In the genomic region with DNA sequence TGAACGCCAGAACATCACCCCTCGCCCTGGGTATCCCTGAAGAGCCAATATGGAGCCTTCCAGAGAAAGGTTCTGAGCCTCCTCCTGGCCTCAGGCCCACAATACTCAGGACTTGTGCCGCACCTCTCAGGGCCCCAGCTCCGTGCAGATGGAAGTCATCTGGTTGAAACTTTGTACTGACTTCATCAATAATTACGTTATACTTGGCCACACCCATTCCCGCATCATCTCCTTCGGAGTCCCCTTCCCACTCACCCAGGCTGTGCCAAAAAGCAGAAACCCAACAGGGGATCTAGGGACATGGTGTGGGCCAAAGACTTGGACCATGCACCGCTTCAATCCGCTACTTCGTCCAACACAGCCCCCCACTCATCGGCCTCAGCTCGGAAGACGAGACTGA, we compare ENCODE assay signal across 16 mouse cellular contexts. TPM values are rescaled to one million over a fixed set of nuclear protein-coding genes. Genes with fewer than 3 reads are reported as not detected.
DNase-seq lines count a peak whose midpoint lies in the region; ATAC-seq and TF ChIP-seq lines count a peak whose summit lies in the region.
"Had no signal": no experiment of that assay in that cellular context is flagged by ENCODE, and none has a peak within 500 bp of the region (broad histone marks: within the 10 kb centered on the region; RNA-seq: fewer than 3 reads in every experiment).

No protein-coding gene starts in this region.

- H3K4me1 ChIP-seq in E14TG2a.4 (replicated peaks; ENCODE audit: low read depth, low read length), result peaks cover 83% of the 10 kb centered on the region
- peaks cover 53% of the 10 kb centered on the region for H3K4me1 ChIP-seq in embryonic facial prominence, embryonic 14.5 days (ENCODE audit: control insufficient read depth, insufficient read depth, low read length)
- H3K4me1 ChIP-seq in limb, embryonic 13.5 days, result peaks cover 55% of the 10 kb centered on the region
- peaks cover 15% of the 10 kb centered on the region for H3K4me1 ChIP-seq in midbrain, embryonic 15.5 days
- peaks cover 2% of the 10 kb centered on the region; the same call in 1 of the 2 replicates for H3K4me1 ChIP-seq in lung, postnatal 0 days (ENCODE audit: insufficient read depth, low read depth, low read length)

- no peaks in the 10 kb centered on the region; the same call in 1 of the 2 replicates for H3K27me3 ChIP-seq in E14TG2a.4 (ENCODE audit: insufficient read depth, low read length)
- no peaks in the 10 kb centered on the region for H3K27me3 ChIP-seq in embryonic facial prominence, embryonic 14.5 days (replicated peaks; ENCODE audit: control insufficient read depth, insufficient read depth, low read length)
- no peaks in the 10 kb centered on the region for H3K27me3 ChIP-seq in limb, embryonic 13.5 days
- no peaks in the 10 kb centered on the region for H3K27me3 ChIP-seq in midbrain, embryonic 15.5 days (replicated peaks)
- H3K27me3 ChIP-seq in lung, postnatal 0 days (replicated peaks; ENCODE audit: insufficient read depth, low read length), result no peaks in the 10 kb centered on the region
- H3K27me3 ChIP-seq: heart, embryonic 13.5 days had no signal

- H3K4me3 ChIP-seq in E14TG2a.4 (replicated peaks; ENCODE audit: low read length), result peak overlapping the region; percentile 52
- no peak overlapping the region for H3K4me3 ChIP-seq in embryonic facial prominence, embryonic 14.5 days (ENCODE audit: low read depth, low read length)
- no peak overlapping the region for H3K4me3 ChIP-seq in limb, embryonic 13.5 days
- H3K4me3 ChIP-seq in midbrain, embryonic 15.5 days, result no peak overlapping the region
- no peak overlapping the region for H3K4me3 ChIP-seq in lung, postnatal 0 days (ENCODE audit: low read depth, low read length)
- H3K4me3 ChIP-seq: heart, embryonic 13.5 days; hindbrain, embryonic 13.5 days; liver, embryonic 13.5 days; midbrain, embryonic 12.5 days had no signal

- DNase-seq in gastrocnemius, postnatal 14 days, result peak; percentile 44
- DNase-seq in gastrocnemius, adult 8-10 months (ENCODE audit: low spot score in 2 of 2), result no peak
- DNase-seq in embryonic facial prominence, embryonic 14.5 days (ENCODE audit: low spot score), result peak; percentile 76
- no peak for DNase-seq in B cell, adult 2 months
- DNase-seq in lung, postnatal 0 days (ENCODE audit: low spot score), result no peak
- DNase-seq: cerebellum, postnatal 25 days; liver, embryonic 13.5 days; lung, postnatal 36 days; spleen, adult 18-20 months; thymus, adult 18-20 months had no signal

- H3K27ac ChIP-seq in embryonic facial prominence, embryonic 14.5 days (replicated peaks; ENCODE audit: low read depth, low read length), result peak overlapping the region; percentile 94
- H3K27ac ChIP-seq in limb, embryonic 13.5 days, result peak overlapping the region; percentile 94
- no peak overlapping the region for H3K27ac ChIP-seq in midbrain, embryonic 15.5 days
- no peak overlapping the region for H3K27ac ChIP-seq in lung, postnatal 0 days (ENCODE audit: low read length)
- H3K27ac ChIP-seq: liver, embryonic 13.5 days; midbrain, embryonic 12.5 days had no signal

- no peak overlapping the region for H3K4me2 ChIP-seq in embryonic facial prominence, embryonic 14.5 days (ENCODE audit: low read depth, low read length)
- peak overlapping the region; percentile 28 for H3K4me2 ChIP-seq in limb, embryonic 13.5 days (replicated peaks)
- no peak overlapping the region for H3K4me2 ChIP-seq in midbrain, embryonic 15.5 days
- H3K4me2 ChIP-seq in lung, postnatal 0 days (replicated peaks; ENCODE audit: low read depth, low read length), result no peak overlapping the region
- H3K4me2 ChIP-seq: heart, embryonic 13.5 days; hindbrain, embryonic 13.5 days; liver, embryonic 13.5 days; midbrain, embryonic 12.5 days had no signal

- H3K9me3 ChIP-seq in E14TG2a.4 (ENCODE audit: low read length), result peaks cover 12% of the 10 kb centered on the region
- 0 out of 2 replicates have a peak, but pooled peaks cover 8% of the 10 kb centered on the region for H3K9me3 ChIP-seq in embryonic facial prominence, embryonic 14.5 days (ENCODE audit: control insufficient read depth, low read length)
- peaks cover 5% of the 10 kb centered on the region; the same call in 1 of the 2 replicates for H3K9me3 ChIP-seq in limb, embryonic 13.5 days
- no peaks in the 10 kb centered on the region for H3K9me3 ChIP-seq in midbrain, embryonic 15.5 days
- H3K9me3 ChIP-seq in lung, postnatal 0 days (ENCODE audit: low read length), result no peaks in the 10 kb centered on the region

- TF ChIP-seq CTCF in E14TG2a.4 (conservative IDR thresholded peaks at IDR 0.05; ENCODE audit: low read length), result no peak
- TF ChIP-seq CTCF in lung, postnatal 0 days (IDR thresholded peaks at IDR 0.05), result no peak

- TF ChIP-seq EP300 in lung, postnatal 0 days (IDR thresholded peaks at IDR 0.05), result no peak

- intact Hi-C loops in gastrocnemius, postnatal 14 days (cut with DNase I; ENCODE audit: low total_unique reads), result no loop called here

- ATAC-seq in embryonic facial prominence, embryonic 14.5 days (ENCODE audit: low read depth), result no peak
- no peak for ATAC-seq in limb, embryonic 13.5 days (ENCODE audit: low FRiP score, low read depth)
- ATAC-seq in midbrain, embryonic 15.5 days (replicated peaks), result no peak
- no peak for ATAC-seq in lung, postnatal 0 days

- H3K36me3 ChIP-seq in E14TG2a.4 (ENCODE audit: insufficient read depth, low read length), result no peaks in the 10 kb centered on the region
- no peaks in the 10 kb centered on the region for H3K36me3 ChIP-seq in embryonic facial prominence, embryonic 14.5 days (ENCODE audit: control insufficient read depth, insufficient read depth, low read length)
- no peaks in the 10 kb centered on the region for H3K36me3 ChIP-seq in limb, embryonic 13.5 days
- no peaks in the 10 kb centered on the region for H3K36me3 ChIP-seq in midbrain, embryonic 15.5 days (replicated peaks)
- no peaks in the 10 kb centered on the region for H3K36me3 ChIP-seq in lung, postnatal 0 days (ENCODE audit: insufficient read depth, low read length)
- H3K36me3 ChIP-seq: heart, embryonic 13.5 days; hindbrain, embryonic 13.5 days; liver, embryonic 13.5 days; midbrain, embryonic 12.5 days had no signal

- 54% methylated on average over 13 of the region's 13 CpGs for WGBS in embryonic facial prominence, embryonic 14.5 days
- 71% methylated on average over 13 of the region's 13 CpGs for WGBS in limb, embryonic 13.5 days
- 92% methylated on average over 13 of the region's 13 CpGs for WGBS in midbrain, embryonic 15.5 days
- 91% methylated on average over 13 of the region's 13 CpGs for WGBS in lung, postnatal 0 days

- no peak overlapping the region for H3K9ac ChIP-seq in embryonic facial prominence, embryonic 14.5 days (ENCODE audit: low read depth, low read length)
- H3K9ac ChIP-seq in limb, embryonic 13.5 days, result no peak overlapping the region
- H3K9ac ChIP-seq in midbrain, embryonic 15.5 days, result no peak overlapping the region
- H3K9ac ChIP-seq in lung, postnatal 0 days (replicated peaks; ENCODE audit: low read depth), result no peak overlapping the region
- H3K9ac ChIP-seq: hindbrain, embryonic 13.5 days; liver, embryonic 13.5 days; midbrain, embryonic 12.5 days had no signal

RNA-seq across cellular contexts. Expression of gene Atp23, which starts 33.4 kb away (rescaled TPM):
- 1 to 10 TPM; 1.6 to 2.9 TPM for total RNA-seq in gastrocnemius, postnatal 14 days (2021)
- total RNA-seq in gastrocnemius, adult 8-10 months (2022), result 1 to 10 TPM; 1.4 to 2.5 (median 1.4) TPM
- polyA plus RNA-seq in embryonic facial prominence, embryonic 14.5 days (2014; fragmentation: Nextera tagmentation; extraction: Ambion mirVana), result 16.7 and 20.6 TPM in 2 replicates
- polyA plus RNA-seq in limb, embryonic 13.5 days (2015; fragmentation: Nextera tagmentation; extraction: Ambion mirVana), result 18.9 and 20.5 TPM in 2 replicates
- polyA plus RNA-seq in midbrain, embryonic 15.5 days (2015; fragmentation: Nextera tagmentation; extraction: Ambion mirVana), result 12.2 and 13.3 TPM in 2 replicates
- 6.7 and 7.4 TPM in 2 replicates for polyA plus RNA-seq in lung, postnatal 0 days (2015; fragmentation: Nextera tagmentation; extraction: Ambion mirVana)

RNA-seq across cellular contexts. Expression of gene Ctdsp2, which starts 44.0 kb away (rescaled TPM):
- 100 to 1,000 TPM in 1 of 2 experiments, 10 to 100 TPM in 1; 98.5 to 102 TPM for total RNA-seq in gastrocnemius, postnatal 14 days (2021)
- 100 to 1,000 TPM; 103 to 118 (median 106) TPM for total RNA-seq in gastrocnemius, adult 8-10 months (2022)
- 109 and 116 TPM in 2 replicates for polyA plus RNA-seq in embryonic facial prominence, embryonic 14.5 days (2014; fragmentation: Nextera tagmentation; extraction: Ambion mirVana)
- polyA plus RNA-seq in limb, embryonic 13.5 days (2015; fragmentation: Nextera tagmentation; extraction: Ambion mirVana), result 78.2 and 78.9 TPM in 2 replicates
- polyA plus RNA-seq in midbrain, embryonic 15.5 days (2015; fragmentation: Nextera tagmentation; extraction: Ambion mirVana), result 16.5 and 18.6 TPM in 2 replicates
- 63.9 and 67.9 TPM in 2 replicates for polyA plus RNA-seq in lung, postnatal 0 days (2015; fragmentation: Nextera tagmentation; extraction: Ambion mirVana)

Comparison
In these comparisons a context has a peak if more than half of its experiments do, and no peak if none do; other contexts are left out.
1. DNase-seq: peak in gastrocnemius, postnatal 14 days (single experiment) and embryonic facial prominence, embryonic 14.5 days (single experiment); none in gastrocnemius, adult 8-10 months (0 of 2), B cell, adult 2 months (0 of 2) and lung, postnatal 0 days (single experiment).
2. H3K27ac ChIP-seq: peak in embryonic facial prominence, embryonic 14.5 days (single experiment) and limb, embryonic 13.5 days (single experiment); none in midbrain, embryonic 15.5 days (single experiment) and lung, postnatal 0 days (single experiment).